Mouse (Mus musculus) spleen, postnatal 0 days (tissue): Measurements from ENCODE around the gene Pde3a. TPM values are rescaled to one million over a fixed set of nuclear protein-coding genes. Genes with fewer than 3 reads are reported as not detected.

Experiments
- polyA plus RNA-seq: library from polyadenylated mRNA; unstranded; fragments of >200 nt; fragmentation: Nextera tagmentation; extraction: Ambion mirVana; gene quantifications from 2 replicates; pipeline ENCODE4 v1.2.1, GENCODE M21; 2015

Pde3a gene
- polyA plus RNA-seq = 5.9 and 6.1 TPM in 2 replicates

DNA sequence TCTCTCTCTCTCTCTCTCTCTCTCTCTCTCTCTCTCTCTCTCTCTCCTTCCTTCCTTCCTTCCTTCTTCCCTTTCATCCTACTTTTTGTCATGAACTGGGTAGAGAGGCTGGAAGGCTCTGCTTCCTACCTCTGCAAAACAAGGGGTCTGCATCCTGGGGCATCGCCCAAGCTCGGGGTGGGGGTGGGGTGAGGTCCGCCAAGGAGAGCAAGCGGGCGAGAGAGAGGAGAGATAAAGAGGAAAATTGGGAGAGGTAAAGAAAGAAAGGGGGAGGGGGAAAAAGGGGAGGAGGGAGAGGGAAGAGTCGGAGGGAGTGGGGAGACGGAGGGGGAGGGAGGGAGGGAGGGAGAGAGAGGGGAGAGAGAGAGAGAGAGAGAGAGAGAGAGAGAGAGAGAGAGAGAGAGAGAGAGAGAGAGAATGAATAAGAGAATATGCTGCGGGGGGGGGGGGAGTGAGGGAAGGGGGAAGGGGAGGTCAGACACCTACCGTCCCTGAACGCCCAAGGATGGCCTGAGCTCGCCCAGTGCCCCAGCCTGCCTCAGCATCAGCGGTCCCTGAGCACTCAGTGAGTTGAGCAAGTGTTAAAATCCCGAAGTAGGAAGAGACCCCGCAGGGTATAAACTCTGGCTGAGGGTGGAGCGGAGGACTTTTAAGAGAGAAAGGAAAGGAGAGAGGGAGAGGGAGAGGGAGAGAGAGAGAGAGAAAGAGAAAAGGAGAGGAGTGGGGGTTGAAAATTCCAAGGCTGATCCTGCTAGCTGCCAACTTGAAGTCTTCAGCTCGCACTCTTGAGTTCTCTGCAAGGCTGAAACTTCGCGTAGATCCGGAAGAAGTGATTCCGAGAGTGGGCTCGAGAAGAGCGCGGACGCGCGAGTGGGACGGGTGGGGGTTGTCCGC lies at the start of gene Pde3a:
Pde3a (plus strand) TSS at position 579 of the 894 bp plus-strand sequence.

GRCm38 (mm10) chr6:141523747-141524640 lies 274.9 kb downstream of the Pde3a start, which contains the start of gene Slco1c1:
Gene Slco1c1 (plus strand): TSS chr6:141524368.

